Mouse (Mus musculus) ES-E14 (cell line): ENCODE results near the gene Wfdc21.

Experiments
- CHD2 ChIP-seq: IDR thresholded peaks from 2 replicates; pipeline ENCODE4 v1.6.1; 2014; ENCODE audit warnings: mild to moderate bottlenecking, low read depth, low read length, inconsistent platforms
- HCFC1 ChIP-seq: IDR thresholded peaks from 2 replicates; pipeline ENCODE4 v1.6.1; 2012; ENCODE audit warnings: low read length, inconsistent platforms, borderline replicate concordance; ENCODE audit not compliant: insufficient read depth
- MAFK ChIP-seq: IDR thresholded peaks from 2 replicates; pipeline ENCODE4 v1.6.1; 2014; ENCODE audit warnings: mild to moderate bottlenecking, low read depth, low read length, inconsistent platforms; ENCODE audit not compliant: insufficient read depth
- ZNF384 ChIP-seq: IDR thresholded peaks from 2 replicates; pipeline ENCODE4 v1.6.1; 2012; ENCODE audit warnings: low read depth, low read length, inconsistent platforms

DNA sequence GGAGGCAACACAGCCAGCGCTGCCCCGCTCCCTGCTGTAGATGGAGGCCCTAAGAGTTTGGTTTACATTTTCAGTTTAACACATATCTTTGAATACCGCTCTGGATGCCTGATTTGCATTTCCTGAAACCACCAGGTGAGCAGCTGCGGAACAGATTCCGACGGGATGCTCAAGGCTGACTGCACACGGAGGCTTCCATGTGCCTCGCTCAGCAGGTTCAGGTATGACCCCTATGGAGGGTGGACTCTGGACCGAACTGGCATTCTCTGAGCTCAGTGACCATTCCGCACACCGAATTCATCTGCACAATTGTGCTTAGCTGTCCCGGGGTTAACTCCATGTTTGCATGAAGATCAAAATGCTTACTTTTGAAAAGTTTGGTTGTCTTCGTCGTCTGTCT lies 46.5 kb downstream of the Wfdc21 start:
- no peak for TF ChIP-seq MAFK
- TF ChIP-seq HCFC1, result no peak
- TF ChIP-seq CHD2, result no peak
- no peak for TF ChIP-seq ZNF384
